15 mouse cellular contexts compared by ENCODE assay signal in the genomic region with DNA sequence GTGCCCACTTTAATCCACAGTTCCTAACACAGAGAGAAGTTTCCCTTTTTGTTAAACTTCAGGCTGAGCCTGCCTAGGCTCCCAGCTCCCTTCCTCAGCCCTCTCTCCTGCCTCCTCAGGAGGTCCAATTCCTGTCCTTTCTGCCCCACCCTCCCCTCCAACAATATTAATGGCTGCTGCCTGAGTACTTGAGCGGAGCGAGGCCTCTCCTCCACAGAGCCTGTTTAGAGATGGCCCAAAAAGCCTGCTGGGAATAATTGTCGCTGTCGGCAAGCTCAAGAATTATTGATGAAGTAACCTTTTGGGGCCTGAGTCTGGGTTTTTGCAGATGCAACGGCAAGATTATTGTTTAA.
A peak's percentile ranks its signal among the peaks of the same experiment; 100 is the strongest.
DNase-seq lines count a peak whose midpoint lies in the region; ATAC-seq and TF ChIP-seq lines count a peak whose summit lies in the region.
"Had no signal": no experiment of that assay in that cellular context is flagged by ENCODE, and none has a peak within 500 bp of the region (broad histone marks: within the 10 kb centered on the region; RNA-seq: fewer than 3 reads in every experiment).

No protein-coding gene starts in this region.

- H3K27me3 ChIP-seq in kidney, embryonic 16.5 days (ENCODE audit: insufficient read depth, low read length): no peaks in the 10 kb centered on the region; the same call in 1 of the 2 replicates
- no peaks in the 10 kb centered on the region for H3K27me3 ChIP-seq in neural tube, embryonic 11.5 days (ENCODE audit: control insufficient read depth, insufficient read depth, low read length)
- H3K27me3 ChIP-seq: limb, embryonic 15.5 days; megakaryocyte, embryonic 14.5 days had no signal

- peaks cover 13% of the 10 kb centered on the region for H3K4me1 ChIP-seq in kidney, embryonic 16.5 days (ENCODE audit: insufficient read depth, low read length)
- no peaks in the 10 kb centered on the region for H3K4me1 ChIP-seq in ES-E14 (ENCODE audit: control insufficient read depth in 2 of 2, insufficient read depth in 2 of 2, low read length in 2 of 2, poor library complexity in 1 of 2)
- peaks cover 4% of the 10 kb centered on the region for H3K4me1 ChIP-seq in neural tube, embryonic 11.5 days (ENCODE audit: control insufficient read depth, insufficient read depth, low read length)
- H3K4me1 ChIP-seq: limb, embryonic 15.5 days; megakaryocyte, embryonic 14.5 days had no signal

- no peak for DNase-seq in kidney, postnatal 25 days
- DNase-seq in ES-E14 (ENCODE audit: low read depth, low spot score): peak; percentile 8
- DNase-seq in embryo, embryonic 10.5 days (ENCODE audit: low spot score): peak; percentile 49
- peak; percentile 39 for DNase-seq in neural tube, embryonic 11.5 days (ENCODE audit: low spot score)
- DNase-seq in heart, postnatal 4 days: no peak
- no peak for DNase-seq in cerebellum, postnatal 25 days
- DNase-seq: adrenal gland, postnatal 14 days; cerebellum, adult 2 months; gastrocnemius, postnatal 14 days; liver, postnatal 0 days; right cerebral cortex, postnatal 14 days had no signal

- no peak overlapping the region for H3K4me2 ChIP-seq in kidney, embryonic 16.5 days (replicated peaks; ENCODE audit: low read depth, low read length)
- no peak overlapping the region for H3K4me2 ChIP-seq in neural tube, embryonic 11.5 days (ENCODE audit: low read depth)
- H3K4me2 ChIP-seq: limb, embryonic 15.5 days had no signal

- H3K4me3 ChIP-seq in kidney, embryonic 16.5 days (ENCODE audit: low read length): no peak overlapping the region
- no peak overlapping the region for H3K4me3 ChIP-seq in ES-E14 (ENCODE audit: insufficient read depth in 1 of 2, low read depth in 1 of 2, low read length in 2 of 2, poor library complexity in 1 of 2, severe bottlenecking in 1 of 2)
- no peak overlapping the region for H3K4me3 ChIP-seq in neural tube, embryonic 11.5 days (ENCODE audit: low read depth, low read length)
- H3K4me3 ChIP-seq: limb, embryonic 15.5 days; megakaryocyte, embryonic 14.5 days had no signal

- in situ Hi-C loops in ES-E14 (cut with MboI; ENCODE audit: low sequenced_read_pairs in 2 of 2, unreplicated experiment in 2 of 2): no loop called here

- peak overlapping the region; percentile 36; the same call in 1 of the 2 replicates for H3K27ac ChIP-seq in kidney, embryonic 16.5 days (ENCODE audit: low read length)
- no peak overlapping the region for H3K27ac ChIP-seq in ES-E14 (ENCODE audit: insufficient read depth, low read depth, low read length, poor library complexity, severe bottlenecking)
- no peak overlapping the region for H3K27ac ChIP-seq in neural tube, embryonic 11.5 days (ENCODE audit: low read depth, low read length)
- H3K27ac ChIP-seq: limb, embryonic 15.5 days had no signal

- no peaks in the 10 kb centered on the region for H3K36me3 ChIP-seq in kidney, embryonic 16.5 days (ENCODE audit: insufficient read depth, low read length)
- H3K36me3 ChIP-seq in ES-E14 (ENCODE audit: control insufficient read depth, insufficient read depth, low read length, poor library complexity, severe bottlenecking): no peaks in the 10 kb centered on the region
- no peaks in the 10 kb centered on the region for H3K36me3 ChIP-seq in neural tube, embryonic 11.5 days (ENCODE audit: control insufficient read depth, insufficient read depth, low read length)
- H3K36me3 ChIP-seq: limb, embryonic 15.5 days had no signal

- ATAC-seq in kidney, embryonic 16.5 days (ENCODE audit: low FRiP score, low TSS enrichment): peak; percentile 86
- 0 out of 2 replicates have a peak, but pooled peaks have one; percentile 55 for ATAC-seq in neural tube, embryonic 11.5 days (ENCODE audit: insufficient read depth, low FRiP score, low TSS enrichment)
- ATAC-seq: hindbrain, embryonic 16.5 days; liver, postnatal 0 days had no signal

- H3K9ac ChIP-seq in kidney, embryonic 16.5 days (replicated peaks; ENCODE audit: low read length): no peak overlapping the region
- no peak overlapping the region for H3K9ac ChIP-seq in ES-E14 (ENCODE audit: insufficient read depth, low read depth, low read length, poor library complexity, severe bottlenecking)
- no peak overlapping the region for H3K9ac ChIP-seq in neural tube, embryonic 11.5 days (ENCODE audit: low read length)
- H3K9ac ChIP-seq: limb, embryonic 15.5 days; liver, postnatal 0 days had no signal

- no peaks in the 10 kb centered on the region for H3K9me3 ChIP-seq in kidney, embryonic 16.5 days (ENCODE audit: low read length)
- no peaks in the 10 kb centered on the region for H3K9me3 ChIP-seq in ES-E14 (ENCODE audit: control insufficient read depth, insufficient read depth, low read depth, low read length)
- H3K9me3 ChIP-seq in neural tube, embryonic 11.5 days (ENCODE audit: control insufficient read depth, low read length): no peaks in the 10 kb centered on the region
- H3K9me3 ChIP-seq: limb, embryonic 15.5 days; megakaryocyte, embryonic 14.5 days had no signal

- WGBS in kidney, embryonic 16.5 days: 7% methylated on average over 5 of the region's 5 CpGs
- 4% methylated on average over 5 of the region's 5 CpGs for WGBS in neural tube, embryonic 11.5 days

TF ChIP-seq in ES-E14, 5 proteins besides CTCF, POLR2A, EP300 and RAD21:
- TF ChIP-seq MAFK (IDR thresholded peaks at IDR 0.05; ENCODE audit: insufficient read depth, low read depth, low read length) (no peak), CHD2 (IDR thresholded peaks at IDR 0.05; ENCODE audit: low read depth, low read length) (no peak), ZC3H11A (IDR thresholded peaks at IDR 0.05; ENCODE audit: borderline replicate concordance, low read depth, low read length) (no peak), HCFC1 (IDR thresholded peaks at IDR 0.05; ENCODE audit: borderline replicate concordance, insufficient read depth, low read length) (no peak)
TF ChIP-seq in ES-E14: peak in this region for 0.

Comparison
In these comparisons a context has a peak if more than half of its experiments do, and no peak if none do; other contexts are left out.
1. DNase-seq: peak in ES-E14 (single experiment), embryo, embryonic 10.5 days (single experiment) and neural tube, embryonic 11.5 days (single experiment); none in kidney, postnatal 25 days (0 of 2), heart, postnatal 4 days (single experiment) and cerebellum, postnatal 25 days (0 of 2).